Mouse (Mus musculus): ENCODE measurements at regions not wholly inside any gene's neighbourhood (a gene's known extent, or its start where the extent isn't known, plus 50 kb on each side); places are given as distances from the start of the nearest gene placed in this dataset.

GRCm38 (mm10) chr11:52533379-52533778, 137.2 kb downstream of the 9530068E07Rik start:
- no peak overlapping the region for H3K4me3 ChIP-seq (ENCODE audit: low read depth, low read length)
- no peak overlapping the region for H3K4me2 ChIP-seq (ENCODE audit: low read length)
- H3K9ac ChIP-seq (ENCODE audit: low read depth, low read length) = no peak overlapping the region
- no peaks in the 10 kb centered on the region for H3K36me3 ChIP-seq (ENCODE audit: control insufficient read depth, insufficient read depth, low read length)
- no peaks in the 10 kb centered on the region for H3K9me3 ChIP-seq (replicated peaks; ENCODE audit: control insufficient read depth, low read length, poor library complexity, severe bottlenecking)
- no peaks in the 10 kb centered on the region; the same call in 1 of the 2 replicates for H3K4me1 ChIP-seq (ENCODE audit: control insufficient read depth, insufficient read depth, low read length)
- WGBS = 61% methylated on average over 5 of the region's 5 CpGs
- no peaks in the 10 kb centered on the region for H3K27me3 ChIP-seq (ENCODE audit: control insufficient read depth, insufficient read depth, low read depth, low read length)
- no peak overlapping the region for H3K27ac ChIP-seq (ENCODE audit: low read length)
- ATAC-seq = no peak

- H3K27ac ChIP-seq (ENCODE audit: low read length) = no peak overlapping the region
- no peak overlapping the region for H3K4me3 ChIP-seq (ENCODE audit: low read depth, low read length)
- H3K36me3 ChIP-seq (ENCODE audit: control insufficient read depth, insufficient read depth, low read length) = no peaks in the 10 kb centered on the region
- 51% methylated on average over 13 of the region's 13 CpGs for WGBS
- no peaks in the 10 kb centered on the region for H3K27me3 ChIP-seq (ENCODE audit: control insufficient read depth, insufficient read depth, low read depth, low read length)
- no peak for ATAC-seq
- no peak overlapping the region for H3K9ac ChIP-seq (ENCODE audit: low read depth, low read length)
- no peak overlapping the region for H3K4me2 ChIP-seq (ENCODE audit: low read length)
- no peaks in the 10 kb centered on the region; the same call in 1 of the 2 replicates for H3K4me1 ChIP-seq (ENCODE audit: control insufficient read depth, insufficient read depth, low read length)
- no peaks in the 10 kb centered on the region for H3K9me3 ChIP-seq (replicated peaks; ENCODE audit: control insufficient read depth, low read length, poor library complexity, severe bottlenecking)
Measured at GRCm38 (mm10) chr11:52534586-52534985, 138.4 kb downstream of the 9530068E07Rik start.

- Histone ChIP-seq H3K4me2 (ENCODE audit: low read length) (no peak overlapping the region), H3K36me3 (ENCODE audit: control insufficient read depth, insufficient read depth, low read length) (no peaks in the 10 kb centered on the region), H3K9me3 (replicated peaks; ENCODE audit: control insufficient read depth, low read length, poor library complexity, severe bottlenecking) (no peaks in the 10 kb centered on the region), H3K4me1 (ENCODE audit: control insufficient read depth, insufficient read depth, low read length) (no peaks in the 10 kb centered on the region; the same call in 1 of the 2 replicates), H3K27ac (ENCODE audit: low read length) (no peak overlapping the region), H3K4me3 (ENCODE audit: low read depth, low read length) (no peak overlapping the region), H3K9ac (ENCODE audit: low read depth, low read length) (no peak overlapping the region), H3K27me3 (ENCODE audit: control insufficient read depth, insufficient read depth, low read depth, low read length) (no peaks in the 10 kb centered on the region)
- 83% methylated on average over 2 of the region's 2 CpGs for WGBS
- ATAC-seq = no peak
Measured at GRCm38 (mm10) chr11:52536211-52536610, 140.0 kb downstream of the 9530068E07Rik start.

- no peak for ATAC-seq
- Histone ChIP-seq H3K4me3 (ENCODE audit: low read depth, low read length) (no peak overlapping the region), H3K27ac (ENCODE audit: low read length) (no peak overlapping the region), H3K36me3 (ENCODE audit: control insufficient read depth, insufficient read depth, low read length) (no peaks in the 10 kb centered on the region), H3K9ac (ENCODE audit: low read depth, low read length) (no peak overlapping the region), H3K4me2 (ENCODE audit: low read length) (no peak overlapping the region), H3K4me1 (ENCODE audit: control insufficient read depth, insufficient read depth, low read length) (no peaks in the 10 kb centered on the region; the same call in 1 of the 2 replicates), H3K27me3 (ENCODE audit: control insufficient read depth, insufficient read depth, low read depth, low read length) (no peaks in the 10 kb centered on the region), H3K9me3 (replicated peaks; ENCODE audit: control insufficient read depth, low read length, poor library complexity, severe bottlenecking) (no peaks in the 10 kb centered on the region)
- 79% methylated on average over 11 of the region's 11 CpGs for WGBS
Measured at GRCm38 (mm10) chr11:52536841-52537240, 140.6 kb downstream of the 9530068E07Rik start.

- Histone ChIP-seq H3K9me3 (replicated peaks; ENCODE audit: control insufficient read depth, low read length, poor library complexity, severe bottlenecking) (no peaks in the 10 kb centered on the region), H3K36me3 (ENCODE audit: control insufficient read depth, insufficient read depth, low read length) (no peaks in the 10 kb centered on the region), H3K4me2 (ENCODE audit: low read length) (no peak overlapping the region), H3K4me3 (ENCODE audit: low read depth, low read length) (no peak overlapping the region), H3K27me3 (ENCODE audit: control insufficient read depth, insufficient read depth, low read depth, low read length) (no peaks in the 10 kb centered on the region), H3K9ac (ENCODE audit: low read depth, low read length) (no peak overlapping the region), H3K4me1 (ENCODE audit: control insufficient read depth, insufficient read depth, low read length) (no peaks in the 10 kb centered on the region; the same call in 1 of the 2 replicates), H3K27ac (ENCODE audit: low read length) (no peak overlapping the region)
- 61% methylated on average over 4 of the region's 4 CpGs for WGBS
- ATAC-seq = no peak
Measured at GRCm38 (mm10) chr11:52537819-52538435, 141.7 kb downstream of the 9530068E07Rik start.

GRCm38 (mm10) chr11:52541210-52541609, 145.0 kb downstream of the 9530068E07Rik start:
- H3K36me3 ChIP-seq (ENCODE audit: control insufficient read depth, insufficient read depth, low read length) = no peaks in the 10 kb centered on the region
- ATAC-seq = no peak
- 70% methylated on average over 5 of the region's 5 CpGs for WGBS
- no peaks in the 10 kb centered on the region for H3K9me3 ChIP-seq (replicated peaks; ENCODE audit: control insufficient read depth, low read length, poor library complexity, severe bottlenecking)
- no peak overlapping the region for H3K27ac ChIP-seq (ENCODE audit: low read length)
- no peaks in the 10 kb centered on the region for H3K4me1 ChIP-seq (ENCODE audit: control insufficient read depth, insufficient read depth, low read length)
- no peaks in the 10 kb centered on the region for H3K27me3 ChIP-seq (ENCODE audit: control insufficient read depth, insufficient read depth, low read depth, low read length)
- no peak overlapping the region for H3K4me3 ChIP-seq (ENCODE audit: low read depth, low read length)
- no peak overlapping the region for H3K9ac ChIP-seq (ENCODE audit: low read depth, low read length)
- no peak overlapping the region for H3K4me2 ChIP-seq (ENCODE audit: low read length)

- no peak for ATAC-seq
- no peaks in the 10 kb centered on the region for H3K27me3 ChIP-seq (ENCODE audit: control insufficient read depth, insufficient read depth, low read depth, low read length)
- H3K27ac ChIP-seq (ENCODE audit: low read length) = no peak overlapping the region
- H3K9ac ChIP-seq (ENCODE audit: low read depth, low read length) = no peak overlapping the region
- no peaks in the 10 kb centered on the region for H3K4me1 ChIP-seq (ENCODE audit: control insufficient read depth, insufficient read depth, low read length)
- no peak overlapping the region for H3K4me2 ChIP-seq (ENCODE audit: low read length)
- no peaks in the 10 kb centered on the region for H3K9me3 ChIP-seq (replicated peaks; ENCODE audit: control insufficient read depth, low read length, poor library complexity, severe bottlenecking)
- WGBS = 68% methylated on average over 5 of the region's 5 CpGs
- H3K4me3 ChIP-seq (ENCODE audit: low read depth, low read length) = no peak overlapping the region
- H3K36me3 ChIP-seq (ENCODE audit: control insufficient read depth, insufficient read depth, low read length) = no peaks in the 10 kb centered on the region
Measured at GRCm38 (mm10) chr11:52551451-52551850, 155.2 kb downstream of the 9530068E07Rik start.

GRCm38 (mm10) chr11:52552860-52553259, 156.6 kb downstream of the 9530068E07Rik start:
- H3K27me3 ChIP-seq (ENCODE audit: control insufficient read depth, insufficient read depth, low read depth, low read length) = no peaks in the 10 kb centered on the region
- no peak for ATAC-seq
- H3K4me3 ChIP-seq (ENCODE audit: low read depth, low read length) = no peak overlapping the region
- no peak overlapping the region for H3K27ac ChIP-seq (ENCODE audit: low read length)
- H3K4me2 ChIP-seq (ENCODE audit: low read length) = no peak overlapping the region
- no peaks in the 10 kb centered on the region for H3K4me1 ChIP-seq (ENCODE audit: control insufficient read depth, insufficient read depth, low read length)
- no peaks in the 10 kb centered on the region for H3K9me3 ChIP-seq (replicated peaks; ENCODE audit: control insufficient read depth, low read length, poor library complexity, severe bottlenecking)
- no peak overlapping the region for H3K9ac ChIP-seq (ENCODE audit: low read depth, low read length)
- WGBS = 88% methylated on average over 4 of the region's 4 CpGs
- no peaks in the 10 kb centered on the region for H3K36me3 ChIP-seq (ENCODE audit: control insufficient read depth, insufficient read depth, low read length)

GRCm38 (mm10) chr11:52557836-52558235, 161.6 kb downstream of the 9530068E07Rik start:
- ATAC-seq = no peak
- Histone ChIP-seq H3K4me2 (ENCODE audit: low read length) (no peak overlapping the region), H3K27me3 (ENCODE audit: control insufficient read depth, insufficient read depth, low read depth, low read length) (no peaks in the 10 kb centered on the region), H3K4me3 (ENCODE audit: low read depth, low read length) (no peak overlapping the region), H3K4me1 (ENCODE audit: control insufficient read depth, insufficient read depth, low read length) (no peaks in the 10 kb centered on the region; the same call in 1 of the 2 replicates), H3K9me3 (replicated peaks; ENCODE audit: control insufficient read depth, low read length, poor library complexity, severe bottlenecking) (no peaks in the 10 kb centered on the region), H3K36me3 (ENCODE audit: control insufficient read depth, insufficient read depth, low read length) (no peaks in the 10 kb centered on the region), H3K9ac (ENCODE audit: low read depth, low read length) (no peak overlapping the region), H3K27ac (ENCODE audit: low read length) (no peak overlapping the region)
- WGBS = 95% methylated on average over 3 of the region's 3 CpGs
